Mouse (Mus musculus): ENCODE data around the gene Gm47791. TPM values are rescaled to one million over a fixed set of nuclear protein-coding genes. Genes with fewer than 3 reads are reported as not detected.
A peak's percentile ranks its signal among the peaks of the same experiment; 100 is the strongest.

Gene Gm47791
- polyA plus RNA-seq, 1 experiment, result not detected

GRCm38 (mm10) chr1:82793986-82794385 is 22.9 kb upstream of the Gm47791 start:
- H3K4me1 ChIP-seq (ENCODE audit: control insufficient read depth, insufficient read depth, low read length), result no peaks in the 10 kb centered on the region
- H3K9me3 ChIP-seq (replicated peaks; ENCODE audit: control insufficient read depth, insufficient read depth, low read length, poor library complexity, severe bottlenecking), result no peaks in the 10 kb centered on the region
- H3K27me3 ChIP-seq (ENCODE audit: control insufficient read depth, insufficient read depth, low read length, poor library complexity, severe bottlenecking), result no peaks in the 10 kb centered on the region
- H3K9ac ChIP-seq (ENCODE audit: low read depth, poor library complexity, severe bottlenecking), result no peak overlapping the region
- H3K36me3 ChIP-seq (ENCODE audit: control insufficient read depth, insufficient read depth, low read length, poor library complexity, severe bottlenecking), result no peaks in the 10 kb centered on the region
- no peak overlapping the region for H3K4me3 ChIP-seq (ENCODE audit: low read depth, low read length)
- no peak for TF ChIP-seq CTCF (IDR thresholded peaks at IDR 0.05; ENCODE audit: low read depth, low read length)
- TF ChIP-seq POLR2A (IDR thresholded peaks at IDR 0.05; ENCODE audit: insufficient read depth, low read length), result no peak
- TF ChIP-seq EP300 (IDR thresholded peaks at IDR 0.05; ENCODE audit: insufficient read depth, low read depth, low read length), result no peak
- no peak overlapping the region for H3K27ac ChIP-seq (ENCODE audit: insufficient read depth, low read length)

- H3K4me3 ChIP-seq (ENCODE audit: low read depth, low read length), result no peak overlapping the region
- H3K36me3 ChIP-seq (ENCODE audit: control insufficient read depth, insufficient read depth, low read length, poor library complexity, severe bottlenecking), result no peaks in the 10 kb centered on the region
- no peak overlapping the region for H3K9ac ChIP-seq (ENCODE audit: low read depth, poor library complexity, severe bottlenecking)
Observed at GRCm38 (mm10) chr1:82793110-82793509, 22.1 kb upstream of the Gm47791 start.

GRCm38 (mm10) chr1:82792238-82792637 is 21.2 kb upstream of the Gm47791 start:
- H3K9me3 ChIP-seq (replicated peaks; ENCODE audit: control insufficient read depth, insufficient read depth, low read length, poor library complexity, severe bottlenecking), result no peaks in the 10 kb centered on the region
- no peaks in the 10 kb centered on the region for H3K4me1 ChIP-seq (ENCODE audit: control insufficient read depth, insufficient read depth, low read length)
- no peak overlapping the region for H3K27ac ChIP-seq (ENCODE audit: insufficient read depth, low read length)
- no peak overlapping the region for H3K9ac ChIP-seq (ENCODE audit: low read depth, poor library complexity, severe bottlenecking)
- no peak for TF ChIP-seq EP300 (IDR thresholded peaks at IDR 0.05; ENCODE audit: insufficient read depth, low read depth, low read length)
- no peak for TF ChIP-seq CTCF (IDR thresholded peaks at IDR 0.05; ENCODE audit: low read depth, low read length)
- TF ChIP-seq POLR2A (IDR thresholded peaks at IDR 0.05; ENCODE audit: insufficient read depth, low read length), result no peak
- H3K36me3 ChIP-seq (ENCODE audit: control insufficient read depth, insufficient read depth, low read length, poor library complexity, severe bottlenecking), result no peaks in the 10 kb centered on the region
- H3K4me3 ChIP-seq (ENCODE audit: low read depth, low read length), result no peak overlapping the region
- no peaks in the 10 kb centered on the region for H3K27me3 ChIP-seq (ENCODE audit: control insufficient read depth, insufficient read depth, low read length, poor library complexity, severe bottlenecking)

More at GRCm38 (mm10) chr1:82793110-82793509, 22.1 kb upstream of the Gm47791 start:
- Histone ChIP-seq H3K9me3 (replicated peaks; ENCODE audit: control insufficient read depth, insufficient read depth, low read length, poor library complexity, severe bottlenecking) (no peaks in the 10 kb centered on the region), H3K27ac (ENCODE audit: insufficient read depth, low read length) (no peak overlapping the region), H3K27me3 (ENCODE audit: control insufficient read depth, insufficient read depth, low read length, poor library complexity, severe bottlenecking) (no peaks in the 10 kb centered on the region), H3K4me1 (ENCODE audit: control insufficient read depth, insufficient read depth, low read length) (no peaks in the 10 kb centered on the region)
- TF ChIP-seq CTCF (IDR thresholded peaks at IDR 0.05; ENCODE audit: low read depth, low read length) (no peak), POLR2A (IDR thresholded peaks at IDR 0.05; ENCODE audit: insufficient read depth, low read length) (no peak), EP300 (IDR thresholded peaks at IDR 0.05; ENCODE audit: insufficient read depth, low read depth, low read length) (no peak)

GRCm38 (mm10) chr1:82791105-82791504 is 20.1 kb upstream of the Gm47791 start:
- Histone ChIP-seq H3K36me3 (ENCODE audit: control insufficient read depth, insufficient read depth, low read length, poor library complexity, severe bottlenecking) (no peaks in the 10 kb centered on the region), H3K27ac (ENCODE audit: insufficient read depth, low read length) (no peak overlapping the region), H3K27me3 (ENCODE audit: control insufficient read depth, insufficient read depth, low read length, poor library complexity, severe bottlenecking) (no peaks in the 10 kb centered on the region), H3K4me3 (ENCODE audit: low read depth, low read length) (no peak overlapping the region), H3K9ac (ENCODE audit: low read depth, poor library complexity, severe bottlenecking) (no peak overlapping the region), H3K9me3 (replicated peaks; ENCODE audit: control insufficient read depth, insufficient read depth, low read length, poor library complexity, severe bottlenecking) (no peaks in the 10 kb centered on the region), H3K4me1 (ENCODE audit: control insufficient read depth, insufficient read depth, low read length) (no peaks in the 10 kb centered on the region)
- no peak for TF ChIP-seq EP300 (IDR thresholded peaks at IDR 0.05; ENCODE audit: insufficient read depth, low read depth, low read length)
- no peak for TF ChIP-seq CTCF (IDR thresholded peaks at IDR 0.05; ENCODE audit: low read depth, low read length)
- TF ChIP-seq POLR2A (IDR thresholded peaks at IDR 0.05; ENCODE audit: insufficient read depth, low read length), result no peak

- Histone ChIP-seq H3K4me1 (ENCODE audit: control insufficient read depth, insufficient read depth, low read length) (no peaks in the 10 kb centered on the region), H3K4me3 (ENCODE audit: low read depth, low read length) (no peak overlapping the region), H3K27me3 (ENCODE audit: control insufficient read depth, insufficient read depth, low read length, poor library complexity, severe bottlenecking) (no peaks in the 10 kb centered on the region), H3K9ac (ENCODE audit: low read depth, poor library complexity, severe bottlenecking) (no peak overlapping the region), H3K27ac (ENCODE audit: insufficient read depth, low read length) (no peak overlapping the region), H3K36me3 (ENCODE audit: control insufficient read depth, insufficient read depth, low read length, poor library complexity, severe bottlenecking) (no peaks in the 10 kb centered on the region), H3K9me3 (replicated peaks; ENCODE audit: control insufficient read depth, insufficient read depth, low read length, poor library complexity, severe bottlenecking) (no peaks in the 10 kb centered on the region)
- TF ChIP-seq EP300 (IDR thresholded peaks at IDR 0.05; ENCODE audit: insufficient read depth, low read depth, low read length), result no peak
- no peak for TF ChIP-seq CTCF (IDR thresholded peaks at IDR 0.05; ENCODE audit: low read depth, low read length)
- TF ChIP-seq POLR2A (IDR thresholded peaks at IDR 0.05; ENCODE audit: insufficient read depth, low read length), result no peak
Observed at GRCm38 (mm10) chr1:82788070-82788469, 17.0 kb upstream of the Gm47791 start.

GRCm38 (mm10) chr1:82787414-82787813 is 16.4 kb upstream of the Gm47791 start:
- no peak overlapping the region for H3K9ac ChIP-seq (ENCODE audit: low read depth, poor library complexity, severe bottlenecking)
- H3K9me3 ChIP-seq (replicated peaks; ENCODE audit: control insufficient read depth, insufficient read depth, low read length, poor library complexity, severe bottlenecking), result no peaks in the 10 kb centered on the region
- no peaks in the 10 kb centered on the region for H3K27me3 ChIP-seq (ENCODE audit: control insufficient read depth, insufficient read depth, low read length, poor library complexity, severe bottlenecking)
- no peaks in the 10 kb centered on the region for H3K36me3 ChIP-seq (ENCODE audit: control insufficient read depth, insufficient read depth, low read length, poor library complexity, severe bottlenecking)
- H3K4me3 ChIP-seq (ENCODE audit: low read depth, low read length), result no peak overlapping the region
- no peaks in the 10 kb centered on the region for H3K4me1 ChIP-seq (ENCODE audit: control insufficient read depth, insufficient read depth, low read length)
- TF ChIP-seq CTCF (IDR thresholded peaks at IDR 0.05; ENCODE audit: low read depth, low read length) (peak; percentile 50), EP300 (IDR thresholded peaks at IDR 0.05; ENCODE audit: insufficient read depth, low read depth, low read length) (no peak), POLR2A (IDR thresholded peaks at IDR 0.05; ENCODE audit: insufficient read depth, low read length) (no peak)
- no peak overlapping the region for H3K27ac ChIP-seq (ENCODE audit: insufficient read depth, low read length)
